Mouse (Mus musculus): ENCODE data around the gene Gm20388. TPM values are rescaled to one million over a fixed set of nuclear protein-coding genes. Genes with fewer than 3 reads are reported as not detected.

Gene Gm20388
- polyA plus RNA-seq, 1 experiment from 2014 or later = not detected

DNA sequence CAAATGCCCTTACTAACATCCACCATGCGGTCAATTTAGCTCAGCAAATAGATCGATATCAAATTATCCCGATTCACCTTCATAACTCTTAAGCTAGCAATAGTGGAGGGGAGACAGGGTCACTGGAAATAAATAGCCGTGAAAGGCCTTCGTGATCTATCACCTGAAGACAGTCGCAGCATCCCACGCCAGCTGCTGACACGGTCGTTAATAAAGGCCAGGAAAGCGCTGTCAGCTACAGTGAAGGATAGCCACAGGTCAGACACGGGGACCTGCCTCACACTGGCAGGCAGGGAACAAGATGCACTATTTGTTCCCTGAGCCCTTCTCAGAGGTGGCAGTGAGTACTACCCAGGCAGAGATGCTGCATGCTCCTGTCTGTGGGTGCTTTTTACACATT lies 2909.1 kb downstream of the Gm20388 start:
- 70% methylated on average over 11 of the region's 11 CpGs for WGBS
- Histone ChIP-seq H3K4me3 (ENCODE audit: low read depth, low read length) (no peak overlapping the region), H3K27ac (ENCODE audit: low read depth, low read length) (no peak overlapping the region), H3K9ac (ENCODE audit: low read depth, low read length) (no peak overlapping the region), H3K9me3 (ENCODE audit: control insufficient read depth) (no peaks in the 10 kb centered on the region), H3K36me3 (ENCODE audit: control insufficient read depth, insufficient read depth) (peaks cover 16% of the 10 kb centered on the region; the same call in 1 of the 2 replicates), H3K4me1 (replicated peaks; ENCODE audit: control insufficient read depth, insufficient read depth, low read length) (no peaks in the 10 kb centered on the region), H3K4me2 (replicated peaks; ENCODE audit: low read depth) (no peak overlapping the region), H3K27me3 (replicated peaks; ENCODE audit: control insufficient read depth, insufficient read depth, low read length) (no peaks in the 10 kb centered on the region)
- no peak for TF ChIP-seq CTCF (IDR thresholded peaks at IDR 0.05; ENCODE audit: low read depth)
- ATAC-seq = no peak

DNA sequence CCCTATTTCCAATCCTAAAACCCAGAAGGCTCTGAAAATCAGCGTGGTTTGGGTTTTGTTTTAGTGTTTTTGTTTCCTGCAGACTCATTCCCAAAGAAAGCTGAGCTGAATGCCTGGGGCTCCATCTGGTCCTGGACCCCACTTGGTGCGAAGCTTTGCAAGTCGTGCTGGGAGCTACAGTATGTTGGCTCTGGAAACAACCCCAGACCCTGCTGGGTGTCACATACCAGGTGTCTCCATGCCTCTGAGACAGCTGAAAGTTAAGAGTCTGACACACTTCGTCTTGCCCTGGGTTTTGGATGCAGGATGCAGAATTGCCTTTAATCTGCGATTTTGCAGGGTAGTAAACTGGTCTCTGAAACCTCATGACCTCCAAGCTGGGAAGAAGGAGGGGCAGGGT lies 2913.9 kb downstream of the Gm20388 start:
- Histone ChIP-seq H3K27ac (ENCODE audit: low read depth, low read length) (no peak overlapping the region), H3K36me3 (ENCODE audit: control insufficient read depth, insufficient read depth) (no peaks in the 10 kb centered on the region), H3K9me3 (ENCODE audit: control insufficient read depth) (no peaks in the 10 kb centered on the region), H3K27me3 (replicated peaks; ENCODE audit: control insufficient read depth, insufficient read depth, low read length) (no peaks in the 10 kb centered on the region), H3K4me1 (replicated peaks; ENCODE audit: control insufficient read depth, insufficient read depth, low read length) (no peaks in the 10 kb centered on the region), H3K4me2 (replicated peaks; ENCODE audit: low read depth) (no peak overlapping the region), H3K4me3 (ENCODE audit: low read depth, low read length) (no peak overlapping the region), H3K9ac (ENCODE audit: low read depth, low read length) (no peak overlapping the region)
- WGBS = 54% methylated on average over 5 of the region's 5 CpGs
- TF ChIP-seq CTCF (IDR thresholded peaks at IDR 0.05; ENCODE audit: low read depth) = no peak
- ATAC-seq = no peak

DNA sequence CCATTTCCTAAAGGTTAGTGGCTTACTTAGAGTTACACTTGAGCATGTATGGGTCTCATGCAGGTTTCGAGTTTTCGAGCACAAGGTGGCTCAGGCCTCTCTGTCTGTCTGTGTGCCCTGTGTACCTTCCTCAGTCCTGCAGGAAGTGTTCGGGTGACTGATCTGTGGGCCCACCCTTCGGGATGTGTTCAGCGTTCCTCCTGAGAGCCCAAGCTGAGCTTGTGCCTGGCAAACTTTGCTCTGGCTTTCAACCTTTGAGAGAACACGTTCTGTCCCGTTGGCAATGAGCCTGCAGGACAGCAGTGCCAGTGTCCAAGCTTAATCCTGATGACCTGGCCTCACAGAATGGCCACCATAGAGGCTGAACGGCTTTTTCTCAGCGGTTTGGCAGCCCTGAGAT lies 2914.3 kb downstream of the Gm20388 start:
- 78% methylated on average over 9 of the region's 9 CpGs for WGBS
- Histone ChIP-seq H3K36me3 (ENCODE audit: control insufficient read depth, insufficient read depth) (no peaks in the 10 kb centered on the region), H3K4me3 (ENCODE audit: low read depth, low read length) (no peak overlapping the region)

DNA sequence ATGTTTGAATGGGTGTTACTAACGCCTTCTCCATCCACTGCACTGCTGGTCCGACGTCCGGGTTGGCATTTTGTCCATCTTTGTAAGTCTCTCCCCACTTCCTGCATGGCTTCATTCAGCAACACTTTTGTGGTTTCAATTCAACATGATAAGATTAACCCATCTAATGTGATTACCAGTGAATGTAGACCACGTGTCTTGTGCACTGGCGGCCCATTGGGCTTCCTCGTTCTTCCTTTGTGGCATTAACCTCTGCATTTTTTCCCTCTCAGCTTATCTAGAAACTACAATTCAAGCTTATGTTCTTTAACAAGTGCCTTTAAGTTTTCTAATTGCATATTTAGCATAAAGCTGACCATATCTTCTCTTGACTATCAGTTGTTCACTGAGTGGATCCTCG lies 2914.8 kb downstream of the Gm20388 start:
- Histone ChIP-seq H3K27ac (ENCODE audit: low read depth, low read length) (no peak overlapping the region), H3K4me1 (replicated peaks; ENCODE audit: control insufficient read depth, insufficient read depth, low read length) (no peaks in the 10 kb centered on the region), H3K27me3 (replicated peaks; ENCODE audit: control insufficient read depth, insufficient read depth, low read length) (no peaks in the 10 kb centered on the region), H3K9ac (ENCODE audit: low read depth, low read length) (no peak overlapping the region), H3K4me2 (replicated peaks; ENCODE audit: low read depth) (no peak overlapping the region), H3K4me3 (ENCODE audit: low read depth, low read length) (no peak overlapping the region), H3K9me3 (ENCODE audit: control insufficient read depth) (no peaks in the 10 kb centered on the region), H3K36me3 (ENCODE audit: control insufficient read depth, insufficient read depth) (no peaks in the 10 kb centered on the region)
- ATAC-seq = no peak
- no peak for TF ChIP-seq CTCF (IDR thresholded peaks at IDR 0.05; ENCODE audit: low read depth)
- 82% methylated on average over 8 of the region's 8 CpGs for WGBS

More for the DNA sequence above, 2914.3 kb downstream of the Gm20388 start:
- H3K27ac ChIP-seq (ENCODE audit: low read depth, low read length) = no peak overlapping the region
- no peaks in the 10 kb centered on the region for H3K9me3 ChIP-seq (ENCODE audit: control insufficient read depth)
- ATAC-seq = no peak
- H3K27me3 ChIP-seq (replicated peaks; ENCODE audit: control insufficient read depth, insufficient read depth, low read length) = no peaks in the 10 kb centered on the region
- no peak overlapping the region for H3K9ac ChIP-seq (ENCODE audit: low read depth, low read length)
- H3K4me2 ChIP-seq (replicated peaks; ENCODE audit: low read depth) = no peak overlapping the region
- TF ChIP-seq CTCF (IDR thresholded peaks at IDR 0.05; ENCODE audit: low read depth) = no peak
- H3K4me1 ChIP-seq (replicated peaks; ENCODE audit: control insufficient read depth, insufficient read depth, low read length) = no peaks in the 10 kb centered on the region

DNA sequence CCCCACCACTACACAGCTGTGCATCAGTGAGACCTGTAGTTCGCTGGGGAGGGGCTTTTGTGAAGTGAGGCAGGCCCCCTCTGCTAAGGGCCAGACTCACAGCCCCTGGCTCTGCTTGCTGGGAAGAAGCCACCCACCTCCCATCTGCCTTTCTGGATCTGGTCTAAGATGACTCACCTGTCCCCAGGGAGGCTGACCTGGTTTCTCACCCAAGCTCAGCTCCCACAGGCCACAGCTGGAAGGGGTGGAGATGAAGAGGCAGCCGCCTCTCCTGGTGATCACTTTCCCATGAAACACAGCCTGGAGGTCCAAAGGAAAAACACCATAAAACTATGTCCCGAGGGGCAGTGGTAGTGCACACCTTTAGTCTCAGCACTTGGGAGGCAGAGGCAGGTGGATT lies 2918.8 kb downstream of the Gm20388 start:
- WGBS = 77% methylated on average over 3 of the region's 3 CpGs
- no peak for TF ChIP-seq CTCF (IDR thresholded peaks at IDR 0.05; ENCODE audit: low read depth)
- no peak overlapping the region for H3K9ac ChIP-seq (ENCODE audit: low read depth, low read length)
- no peak overlapping the region for H3K27ac ChIP-seq (ENCODE audit: low read depth, low read length)
- no peak for ATAC-seq
- H3K4me2 ChIP-seq (replicated peaks; ENCODE audit: low read depth) = no peak overlapping the region
- no peaks in the 10 kb centered on the region for H3K36me3 ChIP-seq (ENCODE audit: control insufficient read depth, insufficient read depth)
- H3K27me3 ChIP-seq (replicated peaks; ENCODE audit: control insufficient read depth, insufficient read depth, low read length) = no peaks in the 10 kb centered on the region
- no peak overlapping the region for H3K4me3 ChIP-seq (ENCODE audit: low read depth, low read length)
- H3K4me1 ChIP-seq (replicated peaks; ENCODE audit: control insufficient read depth, insufficient read depth, low read length) = no peaks in the 10 kb centered on the region
- H3K9me3 ChIP-seq (ENCODE audit: control insufficient read depth) = no peaks in the 10 kb centered on the region

DNA sequence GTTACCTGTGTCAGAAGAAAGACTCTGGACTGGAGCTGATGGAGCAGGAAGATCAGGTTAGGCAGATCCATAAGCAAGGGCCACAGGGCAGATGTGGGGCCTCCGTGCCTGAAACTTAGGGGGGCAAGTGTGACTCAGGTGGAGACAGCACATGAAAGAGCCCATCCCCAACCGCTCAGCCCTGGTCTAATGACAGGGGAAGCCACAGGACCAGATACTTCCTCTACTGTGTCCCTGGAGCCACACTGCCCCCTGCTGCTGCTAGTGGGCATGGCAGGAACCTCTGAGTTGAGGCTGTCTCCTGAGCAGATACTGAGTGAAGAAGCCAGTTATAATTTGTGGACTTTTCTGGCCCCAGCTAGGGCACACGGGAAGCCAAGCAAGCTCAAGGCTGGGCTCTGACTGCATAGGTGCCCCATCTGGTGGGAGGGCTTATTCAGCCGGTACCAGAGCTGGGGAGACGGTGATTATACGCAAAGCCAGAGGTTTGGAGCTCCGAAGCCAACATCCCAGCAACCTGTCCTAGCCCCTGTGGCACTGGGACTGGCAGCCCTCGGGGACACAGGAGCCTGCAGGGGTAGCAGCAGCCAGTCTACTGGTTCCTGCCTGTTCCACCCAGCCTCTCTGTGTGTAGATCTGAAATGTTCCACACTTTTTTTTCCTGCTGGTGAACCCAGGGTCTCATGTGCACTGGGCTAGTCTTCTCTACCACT lies 2919.9 kb downstream of the Gm20388 start:
- WGBS = 39% methylated on average over 8 of the region's 8 CpGs
- Histone ChIP-seq H3K27me3 (replicated peaks; ENCODE audit: control insufficient read depth, insufficient read depth, low read length) (no peaks in the 10 kb centered on the region), H3K36me3 (ENCODE audit: control insufficient read depth, insufficient read depth) (no peaks in the 10 kb centered on the region), H3K4me1 (replicated peaks; ENCODE audit: control insufficient read depth, insufficient read depth, low read length) (no peaks in the 10 kb centered on the region), H3K9me3 (ENCODE audit: control insufficient read depth) (no peaks in the 10 kb centered on the region), H3K4me3 (ENCODE audit: low read depth, low read length) (no peak overlapping the region), H3K4me2 (replicated peaks; ENCODE audit: low read depth) (no peak overlapping the region), H3K9ac (ENCODE audit: low read depth, low read length) (no peak overlapping the region), H3K27ac (ENCODE audit: low read depth, low read length) (no peak overlapping the region)
- ATAC-seq = peak; percentile 35; the same call in 1 of the 2 replicates
- TF ChIP-seq CTCF (IDR thresholded peaks at IDR 0.05; ENCODE audit: low read depth) = peak; percentile 99
